Mouse (Mus musculus): Measurements from ENCODE around the gene Gdpd5. TPM values are rescaled to one million over a fixed set of nuclear protein-coding genes. Genes with fewer than 3 reads are reported as not detected.

The Gdpd5 gene
- 12.0 and 13.7 TPM in 2 replicates for polyA plus RNA-seq (2015; fragmentation: Nextera tagmentation; extraction: Ambion mirVana)

GRCm38 (mm10) chr7:99381214-99382087 lies at the start of gene Gdpd5:
Gene Gdpd5 (plus strand): TSS chr7:99381414.

GRCm38 (mm10) chr7:99352526-99353400 lies 28.5 kb upstream of the Gdpd5 start, which contains the start of gene Serpinh1:
Gene Serpinh1 (minus strand): TSS chr7:99353239.

DNA sequence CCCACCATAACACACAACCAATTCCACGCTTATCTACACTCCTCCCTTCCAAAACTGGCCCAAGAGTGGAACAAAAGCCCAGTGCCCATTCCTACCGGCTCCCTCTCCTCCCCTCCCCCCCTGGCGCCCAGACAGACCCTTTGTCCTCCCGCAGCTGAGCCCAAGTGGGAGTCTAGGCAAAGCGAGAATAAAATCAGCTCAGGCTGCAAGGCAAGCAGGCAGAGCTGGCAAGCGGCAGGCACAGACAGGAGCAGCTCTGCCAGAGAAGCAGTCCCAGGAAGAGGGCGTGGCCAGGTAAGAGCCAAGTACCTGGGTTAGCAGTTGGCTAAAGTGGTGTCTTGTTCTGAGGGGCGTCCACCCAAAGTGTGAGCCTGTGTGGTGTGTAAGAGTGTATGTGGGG lies 84.6 kb downstream of the Gdpd5 start, which contains the start of gene Klhl35:
Klhl35 (plus strand) TSS at position 194 of the 400 bp plus-strand sequence.

DNA sequence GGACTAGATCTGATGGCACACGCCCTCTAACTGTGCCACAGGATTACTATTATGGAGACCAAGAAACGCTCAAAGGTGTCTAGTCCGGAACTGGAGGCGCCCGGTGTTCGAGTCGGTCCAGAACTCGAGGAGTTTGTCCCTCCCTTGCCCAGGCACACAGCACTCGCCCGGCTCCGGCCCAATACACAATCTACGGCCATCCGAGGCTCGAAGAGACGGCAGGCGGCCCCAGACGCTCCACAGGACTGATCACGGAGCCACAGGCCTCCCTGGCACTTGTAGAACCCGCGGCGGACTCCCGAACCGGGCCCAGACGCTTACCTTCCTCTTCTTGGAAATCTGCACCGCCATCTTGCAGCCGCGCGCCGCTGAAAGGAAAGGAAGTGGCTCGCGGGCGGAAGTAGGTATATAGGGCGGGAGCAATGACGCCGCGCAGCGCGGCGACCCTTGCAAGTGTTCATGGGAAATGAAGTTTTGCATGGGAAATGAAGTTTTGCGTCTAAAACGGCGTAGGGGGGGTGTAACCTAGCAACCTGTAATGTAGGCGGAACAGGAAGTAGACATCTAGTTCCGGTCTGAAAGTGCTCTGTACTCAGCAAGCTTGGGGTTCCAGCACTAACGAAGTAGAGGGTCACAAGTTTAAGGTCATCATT lies 102.2 kb downstream of the Gdpd5 start, which contains the start of gene Rps3:
Rps3 (minus strand) TSS at position 468 of the 653 bp plus-strand sequence.

Other genes with a start within 250 kb of the Gdpd5 start
- 12.2 and 14.1 TPM in 2 replicates for gene Uvrag, start 240.3 kb upstream of the Gdpd5 start, polyA plus RNA-seq (2015; fragmentation: Nextera tagmentation; extraction: Ambion mirVana)
- gene Dgat2, start 198.7 kb upstream of the Gdpd5 start, polyA plus RNA-seq (2015; fragmentation: Nextera tagmentation; extraction: Ambion mirVana), result 15.5 and 21.2 TPM in 2 replicates
- 0.36 and 1.2 TPM in 2 replicates for gene Mogat2, start 142.8 kb upstream of the Gdpd5 start, polyA plus RNA-seq (2015; fragmentation: Nextera tagmentation; extraction: Ambion mirVana)
- 17.1 and 38.2 TPM in 2 replicates for gene Map6, start 114.0 kb upstream of the Gdpd5 start, polyA plus RNA-seq (2015; fragmentation: Nextera tagmentation; extraction: Ambion mirVana)
- 474 and 480 TPM in 2 replicates for gene Serpinh1, start 28.2 kb upstream of the Gdpd5 start, polyA plus RNA-seq (2015; fragmentation: Nextera tagmentation; extraction: Ambion mirVana)
- gene Klhl35, start 84.6 kb downstream of the Gdpd5 start, polyA plus RNA-seq (2015; fragmentation: Nextera tagmentation; extraction: Ambion mirVana), result 1.6 and 1.8 TPM in 2 replicates
- 841 and 1,411 TPM in 2 replicates for gene Rps3, start 102.3 kb downstream of the Gdpd5 start, polyA plus RNA-seq (2015; fragmentation: Nextera tagmentation; extraction: Ambion mirVana)
- 4.9 and 5.6 TPM in 2 replicates for gene Arrb1, start 154.1 kb downstream of the Gdpd5 start, polyA plus RNA-seq (2015; fragmentation: Nextera tagmentation; extraction: Ambion mirVana)
- gene Tpbgl, start 245.7 kb downstream of the Gdpd5 start, polyA plus RNA-seq (2015; fragmentation: Nextera tagmentation; extraction: Ambion mirVana), result 6.2 and 10.0 TPM in 2 replicates